Mouse (Mus musculus): Measurements from ENCODE around the gene Ky.

GRCm38 (mm10) chr9:102513578-102513977, 8.0 kb downstream of the Ky start:
- peak; percentile 34; the same call in 1 of the 2 replicates for TF ChIP-seq CTCF (IDR thresholded peaks at IDR 0.05; ENCODE audit: extremely low read depth, insufficient read length, insufficient replicate concordance, low read depth, low read length)
- TF ChIP-seq POLR2A (IDR thresholded peaks at IDR 0.05; ENCODE audit: low read depth, low read length): no peak

Data from small intestine, adult 2 months (tissue).